Mouse (Mus musculus) gastrocnemius, adult 8-10 months (tissue): ENCODE measurements at regions not wholly inside any gene's neighbourhood (a gene's known extent, or its start where the extent isn't known, plus 50 kb on each side); places are given as distances from the start of the nearest gene placed in this dataset.
A peak's percentile ranks its signal among the peaks of the same experiment; 100 is the strongest.
"Not testable (repeated sequence)": the region's sequence is repeated elsewhere in the genome, so short reads cannot be mapped to it uniquely, and the experiment has no call there.

Experiments
- DNase-seq, 2 experiments: peaks; one replicate each; pipeline ENCODE4 v3.0.0; 2022; ENCODE audit warnings: low spot score in 2 of 2

GRCm38 (mm10) chr6:5663433-5664175, 61.8 kb upstream of the Dync1i1 start:
- no peak for DNase-seq

DNA sequence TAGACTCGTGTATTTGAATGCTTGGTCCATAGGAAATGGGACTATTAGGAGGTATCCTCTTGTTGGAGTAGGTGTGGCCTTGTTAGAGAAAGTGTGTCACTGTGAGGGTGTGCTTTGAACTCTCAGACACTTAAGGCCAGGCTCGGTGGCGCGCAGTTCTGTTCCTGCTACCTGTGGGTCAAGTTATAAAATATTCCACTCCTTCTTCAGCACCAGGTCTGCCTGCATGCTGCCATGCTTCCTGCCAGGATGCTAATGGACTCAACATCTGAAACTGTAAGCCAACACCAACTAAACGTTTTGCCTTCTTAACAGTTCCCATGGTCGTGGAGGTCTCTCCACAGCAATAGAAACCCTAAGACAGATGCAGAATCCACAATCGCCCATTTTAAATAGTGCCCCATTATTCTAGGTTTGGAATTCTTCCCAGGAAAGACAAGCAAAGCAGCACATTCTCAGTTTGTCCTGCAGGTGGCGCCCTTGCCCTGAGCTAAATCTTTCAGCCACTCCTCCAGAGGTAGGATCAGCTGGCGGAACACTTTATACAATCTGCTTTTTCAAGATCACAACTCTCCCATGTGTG, 80.2 kb upstream of the Dync1i1 start:
- peak in 1 of 2 experiments; percentile 5 for DNase-seq

DNA sequence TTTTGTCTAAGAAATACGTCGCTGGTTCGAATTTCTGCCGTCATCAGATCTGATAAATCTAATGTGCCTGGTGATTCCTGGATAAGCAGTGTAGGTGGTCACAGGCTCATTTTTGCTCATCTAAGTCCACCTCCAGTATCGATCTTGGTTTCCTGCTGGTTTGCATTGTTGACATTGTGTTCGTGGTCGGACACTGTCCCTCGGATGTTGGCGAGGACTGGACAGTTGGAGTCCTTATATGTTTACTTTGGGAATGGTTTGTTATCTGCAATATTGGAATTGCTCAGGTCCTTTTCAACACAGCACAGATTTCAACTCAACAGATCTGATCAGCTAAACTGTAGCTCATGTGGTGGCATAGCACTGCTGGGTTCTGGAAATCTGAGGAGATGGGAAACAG, 91.2 kb upstream of the Dync1i1 start:
- DNase-seq, result no peak

GRCm38 (mm10) chr6:5633036-5633708, 92.3 kb upstream of the Dync1i1 start:
- DNase-seq, result peak in 1 of 2 experiments; percentile 5

DNA sequence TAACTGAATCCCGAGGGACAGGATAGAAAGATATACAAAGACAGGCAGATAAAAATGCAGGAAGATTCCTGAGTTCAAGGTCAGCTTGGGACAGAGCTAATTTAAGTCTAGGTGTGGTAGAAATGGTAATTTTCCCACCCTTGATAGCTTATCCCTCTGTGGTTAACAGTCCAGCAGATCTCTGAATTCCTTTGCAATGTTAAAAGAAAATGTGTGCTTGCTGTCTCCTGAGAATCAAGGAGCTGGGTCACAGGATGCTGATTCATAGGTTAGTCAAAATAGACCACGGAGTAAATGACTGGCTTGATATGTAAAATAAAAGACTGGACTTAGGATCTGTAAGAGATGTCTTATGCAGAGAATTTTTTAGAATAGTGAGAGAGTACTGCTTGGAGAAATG, 101.4 kb upstream of the Dync1i1 start:
- no peak for DNase-seq

GRCm38 (mm10) chr6:5621582-5621981, 103.9 kb upstream of the Dync1i1 start:
- DNase-seq, result no peak

DNA sequence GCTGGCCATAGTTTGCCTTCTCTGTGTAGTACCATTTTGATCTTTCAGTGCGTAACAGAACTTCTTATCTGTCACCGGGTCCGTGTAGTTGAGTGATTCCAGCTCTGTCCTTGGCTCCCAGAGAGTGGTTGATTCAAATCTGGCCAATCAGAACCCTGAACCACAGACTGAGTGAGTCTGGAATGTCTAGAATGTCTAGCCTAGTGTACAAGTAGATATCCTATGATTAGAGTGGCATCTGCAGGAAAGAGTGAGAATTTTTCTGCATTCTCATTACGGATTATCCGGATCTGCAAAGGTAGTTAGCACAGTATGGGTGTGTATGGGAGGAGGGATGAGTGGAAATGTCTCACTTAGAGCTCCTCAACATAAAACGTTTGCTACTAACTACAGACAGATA, 97.9 kb upstream of the Pdk4 start:
- DNase-seq, result no peak

DNA sequence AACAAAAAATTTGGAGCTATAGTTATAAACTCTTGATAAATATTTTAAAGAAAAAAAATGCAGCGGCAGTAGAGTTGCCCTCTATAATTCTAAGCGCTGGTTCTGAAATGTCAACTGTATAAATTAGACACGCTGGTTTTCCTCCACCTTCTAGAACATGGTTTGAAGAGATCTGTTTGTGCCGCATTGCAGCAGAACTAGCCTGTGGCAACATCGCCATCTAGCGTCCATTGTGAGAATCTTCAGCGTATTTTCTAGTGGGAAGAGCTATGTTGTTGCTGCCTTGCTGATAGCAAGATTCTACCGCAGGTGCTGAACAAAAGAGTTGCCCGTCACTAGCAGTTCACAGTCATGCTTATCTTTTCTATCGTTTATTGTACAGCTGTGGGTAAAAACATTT, 93.5 kb upstream of the Pdk4 start:
- no peak for DNase-seq

DNA sequence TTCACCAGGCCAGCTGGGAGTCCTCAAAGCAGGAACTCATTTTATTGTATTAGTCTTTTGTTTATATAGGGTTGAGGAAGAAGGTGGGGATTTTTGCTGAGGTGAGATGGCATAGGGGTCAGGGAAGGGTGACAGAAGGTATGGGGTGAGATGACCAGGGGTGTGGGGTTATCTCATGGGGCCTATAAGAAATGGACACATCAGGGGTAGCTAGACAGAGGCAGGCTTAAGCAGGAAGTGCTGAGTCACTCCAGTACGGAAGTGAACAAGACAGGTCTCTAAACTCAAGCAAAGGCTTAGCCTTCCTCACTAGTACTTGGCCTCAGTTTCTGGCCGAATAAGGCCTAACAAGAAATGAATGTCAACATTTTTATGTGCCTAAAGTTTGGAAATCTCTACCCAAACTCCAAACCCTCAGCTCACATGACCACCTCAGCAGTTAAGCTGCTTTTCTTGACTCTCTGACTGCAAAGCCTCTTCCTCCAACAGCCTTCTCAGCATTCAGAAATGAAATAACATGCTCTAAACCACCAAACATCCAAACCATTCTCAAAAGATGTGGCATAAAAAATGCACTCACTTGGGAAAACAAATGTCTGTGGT, 86.9 kb upstream of the Pdk4 start:
- DNase-seq, result no peak

DNA sequence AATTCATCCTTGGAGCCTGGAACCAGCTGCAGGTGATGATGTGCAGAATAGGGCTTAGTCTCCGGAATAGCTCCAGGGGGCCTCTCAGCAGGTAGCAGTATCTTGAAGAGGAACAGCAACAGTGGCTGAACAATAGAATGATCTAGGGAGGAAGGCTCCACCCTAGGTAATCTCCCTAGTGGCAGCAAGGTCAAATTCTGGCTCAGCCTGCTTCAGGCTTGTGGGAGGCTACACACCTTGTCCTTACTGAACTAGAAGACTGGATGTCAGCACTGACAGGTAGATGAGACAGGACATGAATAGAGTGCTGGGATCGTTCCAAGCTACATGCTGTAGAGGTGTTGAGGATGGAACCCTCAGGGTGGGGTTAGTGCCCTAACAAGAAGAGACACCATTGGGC, 80.8 kb upstream of the Pdk4 start:
- DNase-seq, result not testable (repeated sequence)

GRCm38 (mm10) chr6:5566582-5566981, 70.5 kb upstream of the Pdk4 start:
- DNase-seq, result no peak

- no peak for DNase-seq
These were observed 68.9 kb upstream of the Pdk4 start for GRCm38 (mm10) chr6:5565049-5565448.

DNA sequence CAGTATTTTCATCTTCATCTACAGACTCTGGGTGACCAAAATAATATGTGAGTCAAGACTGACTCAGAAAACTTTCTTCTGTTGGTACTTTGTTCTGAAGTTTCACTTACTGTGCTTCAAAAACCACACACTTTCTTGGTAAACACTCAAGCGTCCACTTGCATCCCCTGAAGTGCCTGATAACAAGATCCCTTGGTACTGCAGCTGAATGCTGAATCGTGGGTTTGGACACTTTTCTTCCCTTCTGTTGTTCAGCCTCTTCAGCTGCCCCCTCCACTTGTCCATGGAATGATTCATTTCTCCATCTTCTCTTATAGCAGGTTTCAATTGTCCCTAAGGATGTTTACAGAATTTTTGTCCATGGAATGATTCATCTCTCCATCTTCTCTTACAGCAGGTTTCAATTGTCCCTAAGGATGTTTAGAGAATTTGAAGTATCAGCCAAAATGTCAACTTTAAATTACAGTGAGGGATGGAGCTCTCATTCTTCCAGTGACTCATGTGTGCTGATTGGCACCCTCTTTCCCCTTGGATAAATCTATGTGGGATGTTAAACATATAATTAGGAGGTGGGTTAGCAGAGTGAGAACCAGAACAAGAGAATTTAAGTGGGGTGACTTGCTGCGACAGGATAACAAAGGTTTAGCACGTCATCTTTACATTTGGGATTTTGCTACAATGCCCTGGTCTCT, 57.7 kb upstream of the Pdk4 start:
- DNase-seq, result no peak

DNA sequence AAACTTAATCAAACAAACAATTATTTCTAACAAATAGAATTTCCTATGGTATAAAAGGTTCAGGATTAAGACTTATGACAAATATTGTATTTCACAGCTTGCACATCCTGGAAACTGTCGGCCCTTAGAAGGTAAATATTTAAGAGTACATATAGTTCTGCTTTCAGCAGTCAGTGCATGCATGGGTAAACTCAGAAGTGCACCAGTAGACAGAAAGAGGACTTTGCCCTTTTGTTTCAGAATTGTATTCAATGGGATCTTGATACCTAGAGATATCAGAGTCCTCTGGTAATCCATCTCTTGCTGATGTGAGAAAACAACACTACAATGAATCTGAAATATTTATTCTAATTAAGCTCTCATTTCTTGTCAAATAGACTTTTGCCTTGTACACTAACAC, 54.0 kb upstream of the Pdk4 start:
- no peak for DNase-seq
